Mouse (Mus musculus): ENCODE data around the gene Iqcf3. TPM values are rescaled to one million over a fixed set of nuclear protein-coding genes. Genes with fewer than 3 reads are reported as not detected.

The Iqcf3 gene
- total RNA-seq, 1 experiment from 2014 or later, result not detected

DNA sequence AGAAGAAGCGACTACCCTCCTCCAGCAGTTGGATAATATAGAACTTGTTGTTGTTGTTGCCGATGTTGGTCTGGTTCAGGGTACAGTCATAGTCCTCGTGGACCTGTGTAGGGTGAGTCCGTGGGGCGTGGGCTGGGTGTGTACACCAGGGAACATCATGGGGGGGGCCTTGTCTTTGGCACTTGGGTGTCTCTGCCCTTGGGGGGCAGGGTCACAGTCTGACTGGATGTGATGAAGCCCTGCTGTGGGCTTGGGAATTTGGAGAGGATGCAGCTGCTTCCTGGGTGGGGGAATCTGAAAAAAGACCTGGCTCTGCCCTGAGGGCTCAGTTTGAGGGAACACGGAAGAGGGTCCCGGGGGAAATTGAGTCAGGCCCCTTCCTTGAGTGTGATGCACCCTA, 86.4 kb downstream of the Iqcf3 start:
- no peak for ATAC-seq (ENCODE audit: extremely low read depth, insufficient number of reproducible peaks, low FRiP score, poor library complexity, severe bottlenecking)

DNA sequence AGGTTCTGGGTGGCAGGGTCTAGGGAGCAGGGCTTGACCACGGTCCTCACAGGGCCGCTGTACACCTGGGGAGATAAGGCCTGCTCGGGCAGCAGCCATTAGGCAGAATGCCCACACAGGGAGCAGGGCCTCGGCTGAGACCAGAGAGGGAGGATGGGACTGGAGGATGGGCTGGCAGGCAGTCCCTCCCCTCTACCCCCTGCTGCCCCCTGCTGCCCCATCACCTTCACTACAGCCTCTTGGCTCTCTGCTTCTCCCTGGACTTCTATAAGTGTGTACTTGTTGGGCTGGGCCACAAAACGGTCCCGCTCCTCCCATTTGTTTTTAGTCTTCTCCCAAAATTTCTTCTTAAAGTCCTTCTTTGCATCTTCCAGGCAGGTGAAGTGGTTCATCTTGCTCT, 87.0 kb downstream of the Iqcf3 start:
- ATAC-seq (ENCODE audit: extremely low read depth, insufficient number of reproducible peaks, low FRiP score, poor library complexity, severe bottlenecking), result peak; percentile 23; the same call in 1 of the 2 replicates

DNA sequence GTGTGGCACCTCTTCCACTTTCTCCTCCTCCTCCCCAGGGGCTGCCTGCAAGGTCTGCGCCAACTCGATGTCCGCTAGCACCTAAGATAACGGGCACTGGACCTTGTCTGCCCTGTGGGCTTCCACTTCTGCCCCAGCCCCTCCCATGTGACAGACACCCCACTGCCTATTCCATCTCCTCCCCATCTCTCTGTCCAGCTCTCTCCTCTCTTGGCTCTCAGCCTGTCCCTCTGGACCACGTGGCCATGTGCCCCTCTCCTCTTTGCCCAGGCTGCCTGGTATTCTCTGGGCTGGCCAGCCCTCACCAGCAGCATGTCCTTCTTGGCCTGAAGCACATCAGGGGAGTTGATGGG, 87.7 kb downstream of the Iqcf3 start:
- no peak for ATAC-seq (ENCODE audit: extremely low read depth, insufficient number of reproducible peaks, low FRiP score, poor library complexity, severe bottlenecking)

DNA sequence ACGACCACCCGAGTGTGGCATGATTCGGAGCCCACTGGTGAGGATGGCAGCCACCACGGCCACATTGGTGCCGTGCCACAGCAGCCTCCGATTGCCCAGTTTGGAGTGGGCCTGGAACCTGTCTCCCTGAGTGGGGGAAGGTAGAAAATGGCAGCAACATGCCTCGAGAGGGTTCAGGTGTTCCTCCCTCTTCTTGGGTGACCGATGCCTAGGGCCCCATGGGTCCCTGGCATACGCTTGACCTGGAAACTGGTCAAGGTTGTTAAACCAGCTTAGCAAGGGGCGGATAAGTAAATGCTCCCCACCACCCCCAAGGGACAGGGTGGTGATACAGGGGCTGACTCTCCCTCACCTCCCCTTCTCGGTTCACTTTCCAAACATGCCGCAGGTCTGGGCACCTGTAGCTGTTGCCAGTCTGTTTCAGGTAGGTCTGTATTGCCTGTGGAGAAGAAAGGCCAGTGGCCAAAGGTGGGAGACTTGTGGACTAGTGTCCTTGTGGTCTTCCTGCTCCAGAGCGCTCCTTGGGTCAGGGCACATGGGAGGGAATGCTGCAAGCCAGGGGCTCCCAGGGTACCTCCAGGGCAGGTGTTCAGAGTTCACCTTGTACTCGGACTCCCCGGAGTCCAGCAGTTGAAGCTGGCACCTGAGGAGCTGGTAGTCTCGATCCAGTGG, 88.2 kb downstream of the Iqcf3 start:
- ATAC-seq (ENCODE audit: extremely low read depth, insufficient number of reproducible peaks, low FRiP score, poor library complexity, severe bottlenecking), result no peak

DNA sequence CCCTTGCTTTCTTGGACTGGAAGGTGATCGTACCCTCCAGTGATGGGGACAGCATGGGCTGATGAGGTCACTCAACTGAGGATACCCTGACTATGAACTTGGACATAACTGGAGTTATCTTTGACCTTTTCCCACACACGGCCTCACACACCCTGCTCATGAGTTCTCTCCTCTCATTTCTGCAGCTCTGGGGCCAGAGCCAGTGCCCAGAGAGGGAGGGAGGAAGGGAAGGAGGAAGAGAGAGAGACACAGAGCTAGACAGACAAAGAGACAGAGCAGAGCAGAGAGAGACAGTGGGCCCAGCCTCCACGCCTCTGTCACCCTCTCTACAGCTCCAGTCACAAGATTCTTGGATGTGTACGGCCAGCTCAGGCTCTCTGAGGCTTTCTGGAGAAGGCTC, 89.1 kb downstream of the Iqcf3 start:
- ATAC-seq (ENCODE audit: extremely low read depth, insufficient number of reproducible peaks, low FRiP score, poor library complexity, severe bottlenecking), result no peak

DNA sequence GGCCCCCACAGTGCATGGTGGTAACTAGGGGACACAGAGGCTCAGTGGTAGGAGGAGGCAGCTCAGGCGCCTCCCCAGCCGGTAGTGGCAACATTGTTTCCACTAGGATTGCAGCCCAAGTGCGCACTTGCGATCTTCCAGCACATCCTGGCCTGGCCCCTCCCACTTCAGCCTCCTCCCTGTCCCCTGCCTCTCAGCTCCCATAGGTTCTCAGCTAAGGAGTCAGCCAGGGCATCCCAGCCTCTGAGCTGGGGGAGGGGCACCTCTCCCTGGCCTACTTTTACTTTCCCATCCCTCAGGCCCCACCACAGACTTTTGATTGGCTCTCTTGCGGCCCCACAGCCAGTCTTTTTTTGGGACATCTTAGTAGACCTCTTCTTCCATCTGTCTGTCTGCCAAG, 89.5 kb downstream of the Iqcf3 start:
- ATAC-seq (ENCODE audit: extremely low read depth, insufficient number of reproducible peaks, low FRiP score, poor library complexity, severe bottlenecking), result no peak

DNA sequence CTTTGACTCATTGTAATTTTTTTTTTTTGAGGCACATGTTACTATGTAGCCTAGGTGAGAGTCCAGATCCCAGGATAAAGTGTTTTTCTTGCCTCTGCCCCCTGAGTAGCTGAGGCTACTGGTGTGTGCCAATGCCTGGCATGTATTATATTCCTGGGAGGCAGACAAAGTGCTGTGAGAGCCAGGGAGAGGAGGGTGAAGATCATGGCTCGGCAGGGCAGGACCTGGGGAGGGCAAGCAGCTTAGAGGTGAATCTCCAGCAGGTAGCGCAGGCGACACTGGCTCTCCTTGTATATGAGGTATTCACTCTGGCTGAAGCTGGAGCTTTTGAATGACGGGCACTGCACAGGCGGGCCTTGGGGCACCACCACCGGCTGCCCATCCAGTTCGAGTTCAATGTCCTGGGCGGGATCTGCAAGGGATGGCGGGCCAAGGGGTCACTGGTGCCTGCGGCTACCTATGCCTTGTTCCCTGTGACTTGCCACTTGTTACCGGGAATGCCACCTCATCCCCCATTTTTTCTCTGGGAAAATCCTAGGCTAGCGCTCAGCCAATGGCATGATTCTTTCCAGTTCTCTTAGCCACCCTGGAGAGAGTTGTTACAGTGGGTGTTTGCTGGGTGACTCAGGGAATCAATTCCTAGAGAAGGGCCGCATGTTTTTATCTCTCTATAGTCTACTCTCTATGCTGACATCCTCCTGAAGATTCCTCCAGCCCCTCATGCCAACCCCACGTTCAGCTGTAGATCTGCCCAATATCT, 90.3 kb downstream of the Iqcf3 start:
- ATAC-seq (ENCODE audit: extremely low read depth, insufficient number of reproducible peaks, low FRiP score, poor library complexity, severe bottlenecking), result no peak

DNA sequence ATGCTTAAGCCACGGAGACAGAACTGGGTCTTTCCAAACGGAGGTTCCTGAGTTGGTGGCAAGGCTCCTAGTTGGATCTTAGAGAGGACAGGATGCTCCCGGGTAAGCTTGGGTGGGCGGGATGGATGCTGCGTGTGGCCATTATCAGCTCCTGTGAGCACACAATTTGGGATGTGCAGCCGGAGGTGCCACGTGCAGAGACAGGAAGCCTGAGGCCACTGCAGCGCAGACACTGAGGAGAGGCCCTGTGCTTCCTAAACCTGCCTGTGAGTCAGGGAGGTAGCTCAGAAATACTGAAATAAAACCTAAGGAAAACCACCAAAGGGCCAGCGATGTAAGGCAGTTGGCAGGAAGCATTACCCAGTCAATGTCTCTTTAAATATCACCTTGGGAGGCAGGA, 91.7 kb downstream of the Iqcf3 start:
- no peak for ATAC-seq (ENCODE audit: extremely low read depth, insufficient number of reproducible peaks, low FRiP score, poor library complexity, severe bottlenecking)

DNA sequence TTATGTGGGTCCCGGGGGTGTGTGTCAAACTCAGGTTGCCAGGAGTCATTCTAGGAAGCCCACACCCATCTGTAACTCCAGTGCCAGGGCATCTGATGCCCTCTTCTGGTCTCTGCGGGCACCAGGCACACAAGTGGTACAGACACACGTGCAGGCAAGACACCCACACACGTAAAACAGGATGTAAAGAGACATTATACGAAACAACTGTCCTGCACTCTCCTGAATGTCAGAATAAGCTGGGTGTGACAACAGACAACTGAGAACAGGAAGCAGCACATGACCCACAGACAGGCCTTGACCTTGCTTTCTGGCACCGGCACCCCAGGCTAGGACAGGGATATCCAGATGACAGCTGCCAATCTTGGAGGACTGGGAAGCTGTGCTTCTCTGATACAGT, 92.1 kb downstream of the Iqcf3 start:
- no peak for ATAC-seq (ENCODE audit: extremely low read depth, insufficient number of reproducible peaks, low FRiP score, poor library complexity, severe bottlenecking)

DNA sequence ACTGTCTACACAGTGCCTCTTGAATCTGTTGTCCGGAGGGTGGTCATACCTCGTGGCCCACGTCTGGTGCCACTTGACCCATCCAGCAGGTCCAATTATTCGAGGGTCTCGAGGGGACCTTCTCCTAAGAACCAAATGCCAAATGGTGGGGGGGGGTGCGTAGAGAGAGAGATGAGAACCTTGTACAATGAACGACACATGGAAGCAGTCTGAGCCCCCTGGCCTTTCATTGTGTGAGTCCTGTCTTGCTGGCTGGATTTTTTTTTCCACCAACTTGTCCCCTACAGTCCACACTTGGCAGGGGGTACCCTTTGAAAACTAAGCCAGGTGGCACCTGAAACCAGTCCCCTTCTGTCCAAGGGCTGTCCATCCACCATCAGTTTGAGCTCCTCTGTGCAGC, 93.7 kb downstream of the Iqcf3 start:
- no peak for ATAC-seq (ENCODE audit: extremely low read depth, insufficient number of reproducible peaks, low FRiP score, poor library complexity, severe bottlenecking)

DNA sequence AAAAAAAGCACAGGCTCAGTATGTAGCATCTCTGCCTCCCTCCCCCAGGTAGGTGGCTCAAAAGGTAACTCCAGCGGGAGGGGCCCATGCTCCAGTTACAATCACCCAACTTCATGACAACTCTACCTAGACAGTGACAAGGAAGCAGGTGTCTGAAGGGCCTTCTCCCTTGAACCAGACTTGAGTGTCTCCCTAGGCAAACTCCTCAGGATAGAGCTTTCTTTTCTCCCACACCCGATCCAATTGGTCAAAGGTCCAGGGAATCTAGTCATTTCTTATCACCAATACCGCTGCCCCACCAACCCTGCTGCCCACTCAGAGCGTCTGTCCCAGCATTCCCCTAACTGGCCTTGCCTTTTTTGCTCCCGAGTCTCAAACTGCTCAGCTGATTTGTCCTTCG, 94.7 kb downstream of the Iqcf3 start:
- ATAC-seq (ENCODE audit: extremely low read depth, insufficient number of reproducible peaks, low FRiP score, poor library complexity, severe bottlenecking), result no peak

DNA sequence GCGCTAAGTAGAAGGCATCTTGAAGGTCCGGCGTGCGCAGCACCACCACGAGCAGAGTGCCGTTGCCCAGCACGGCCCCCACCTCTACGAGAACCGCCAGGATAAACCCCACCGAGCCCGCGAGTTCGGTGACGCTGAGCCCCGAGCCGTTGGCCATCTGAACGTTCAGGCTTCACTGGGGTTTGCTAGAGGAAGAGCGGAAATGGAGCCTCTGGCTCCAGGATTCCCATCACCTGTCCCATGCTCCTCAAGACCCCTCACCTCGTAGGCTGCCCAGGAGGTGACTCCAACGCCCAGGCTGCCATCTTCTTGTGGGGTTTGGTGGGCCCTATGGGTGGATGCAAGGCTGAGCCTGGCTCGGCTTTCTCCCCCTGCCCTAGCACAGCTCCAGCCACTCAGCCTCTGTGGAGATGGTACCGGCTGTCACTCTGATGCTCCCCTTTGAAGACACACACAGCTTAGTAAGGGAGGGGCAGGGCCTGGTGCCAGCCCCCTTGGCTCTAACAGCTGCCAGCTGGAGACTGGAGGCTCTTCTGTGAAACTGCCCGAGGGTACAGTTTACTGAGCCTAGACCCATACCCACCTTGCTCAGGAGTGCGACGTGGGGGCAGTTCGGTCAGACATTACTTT, 95.7 kb downstream of the Iqcf3 start, which contains the start of gene Gpr62:
Gpr62 (minus strand) TSS at position 368 of the 630 bp plus-strand sequence.
- no peak for ATAC-seq (ENCODE audit: extremely low read depth, insufficient number of reproducible peaks, low FRiP score, poor library complexity, severe bottlenecking)

DNA sequence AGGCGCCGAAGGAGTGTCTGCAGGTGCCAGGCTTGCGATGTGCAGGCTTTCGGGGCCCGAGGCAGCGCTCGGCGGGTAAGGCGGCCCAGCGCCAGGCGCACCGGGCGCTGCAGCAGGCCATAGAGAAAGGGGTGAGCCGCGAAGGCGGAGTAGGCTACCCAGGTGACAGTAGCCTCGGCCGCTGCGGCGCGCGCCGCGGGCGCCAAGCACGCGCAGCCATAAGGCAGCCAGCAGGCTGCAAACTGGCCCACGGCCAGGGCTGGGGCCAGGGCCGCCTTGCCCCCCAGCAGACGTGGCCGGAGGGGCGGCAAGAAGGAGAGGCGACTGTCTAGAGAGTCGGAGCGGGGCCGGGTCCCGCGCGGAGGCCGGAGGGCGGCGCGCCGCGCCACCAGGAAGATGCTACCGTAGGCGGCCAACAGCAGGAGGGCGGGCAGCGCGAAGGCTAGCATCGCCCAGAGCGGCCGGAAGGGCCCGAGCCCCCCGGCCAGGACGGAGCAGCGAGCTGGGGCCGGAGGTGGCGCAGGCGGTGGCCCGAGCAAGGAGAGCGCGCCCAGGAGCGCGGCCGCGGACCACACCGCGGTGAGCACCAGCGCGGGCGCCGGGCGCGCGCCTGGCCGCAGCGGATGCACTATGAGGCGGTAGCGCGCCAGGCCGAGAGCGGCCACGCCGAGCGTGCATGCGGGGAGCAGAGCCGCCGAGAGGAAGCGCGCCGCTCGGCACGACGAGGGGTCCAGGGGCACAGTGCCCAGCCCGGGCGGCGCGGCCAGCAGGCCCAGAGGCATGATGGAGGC, 96.5 kb downstream of the Iqcf3 start:
- ATAC-seq (ENCODE audit: extremely low read depth, insufficient number of reproducible peaks, low FRiP score, poor library complexity, severe bottlenecking), result no peak

DNA sequence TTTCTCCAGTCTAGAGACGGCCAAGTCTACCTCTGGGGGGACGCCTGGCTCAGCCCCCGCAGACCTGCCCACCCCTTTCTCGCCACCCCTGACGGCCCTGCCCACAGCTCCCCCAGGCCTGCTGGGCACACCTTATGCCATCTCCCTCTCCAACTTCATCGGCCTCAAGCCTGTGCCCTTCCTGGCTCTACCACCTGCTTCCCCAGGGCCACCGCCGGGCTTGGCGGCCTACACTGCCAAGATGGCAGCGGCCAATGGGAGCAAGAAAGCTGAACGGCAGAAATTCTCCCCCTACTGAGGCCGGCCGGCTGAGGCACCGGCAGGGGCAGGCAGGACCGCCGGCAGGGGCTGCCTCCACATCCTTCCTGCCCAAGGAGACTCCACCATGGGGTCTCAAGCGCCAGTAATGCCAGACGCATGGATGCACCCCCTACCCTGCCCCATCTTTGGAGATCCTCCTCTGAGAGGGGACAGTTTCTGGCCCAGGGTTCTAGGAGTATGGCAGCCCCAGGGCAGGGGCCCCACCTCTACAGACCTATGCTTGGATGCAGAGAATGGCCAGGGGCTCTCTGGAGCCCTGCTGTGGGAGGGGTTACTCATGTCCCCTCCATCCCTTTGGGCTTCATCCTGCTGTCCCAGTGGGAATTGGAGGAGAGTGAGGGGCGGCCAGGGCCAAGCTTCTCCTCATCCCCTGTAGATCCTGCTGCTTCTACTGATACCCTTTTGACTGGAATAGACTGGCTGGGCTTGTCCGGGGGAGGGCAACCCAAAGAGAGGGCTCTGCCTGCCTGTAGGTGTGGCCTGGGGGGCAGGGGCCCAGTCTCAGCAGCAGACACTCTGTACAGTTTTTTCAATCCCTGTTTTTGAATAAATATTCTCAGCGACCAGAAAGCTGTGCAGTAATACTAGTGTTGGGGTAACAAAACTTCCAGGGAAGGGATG, 98.0 kb downstream of the Iqcf3 start:
- no peak for ATAC-seq (ENCODE audit: extremely low read depth, insufficient number of reproducible peaks, low FRiP score, poor library complexity, severe bottlenecking)

DNA sequence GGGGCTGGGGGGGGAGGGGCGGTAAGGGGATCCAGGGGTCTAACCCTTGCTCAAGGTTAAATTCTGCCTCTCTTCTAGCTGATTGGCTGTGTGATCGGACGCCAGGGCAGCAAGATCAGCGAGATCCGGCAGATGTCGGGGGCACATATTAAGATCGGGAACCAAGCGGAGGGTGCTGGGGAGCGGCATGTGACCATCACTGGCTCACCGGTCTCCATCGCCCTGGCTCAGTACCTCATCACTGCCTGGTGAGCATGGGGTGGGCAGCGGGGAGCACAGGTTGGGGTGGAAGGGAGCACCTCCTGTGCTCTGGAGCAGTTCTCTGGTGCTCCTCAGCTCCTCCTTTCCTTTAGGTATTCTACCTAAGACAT, 99.0 kb downstream of the Iqcf3 start:
- ATAC-seq (ENCODE audit: extremely low read depth, insufficient number of reproducible peaks, low FRiP score, poor library complexity, severe bottlenecking), result no peak

DNA sequence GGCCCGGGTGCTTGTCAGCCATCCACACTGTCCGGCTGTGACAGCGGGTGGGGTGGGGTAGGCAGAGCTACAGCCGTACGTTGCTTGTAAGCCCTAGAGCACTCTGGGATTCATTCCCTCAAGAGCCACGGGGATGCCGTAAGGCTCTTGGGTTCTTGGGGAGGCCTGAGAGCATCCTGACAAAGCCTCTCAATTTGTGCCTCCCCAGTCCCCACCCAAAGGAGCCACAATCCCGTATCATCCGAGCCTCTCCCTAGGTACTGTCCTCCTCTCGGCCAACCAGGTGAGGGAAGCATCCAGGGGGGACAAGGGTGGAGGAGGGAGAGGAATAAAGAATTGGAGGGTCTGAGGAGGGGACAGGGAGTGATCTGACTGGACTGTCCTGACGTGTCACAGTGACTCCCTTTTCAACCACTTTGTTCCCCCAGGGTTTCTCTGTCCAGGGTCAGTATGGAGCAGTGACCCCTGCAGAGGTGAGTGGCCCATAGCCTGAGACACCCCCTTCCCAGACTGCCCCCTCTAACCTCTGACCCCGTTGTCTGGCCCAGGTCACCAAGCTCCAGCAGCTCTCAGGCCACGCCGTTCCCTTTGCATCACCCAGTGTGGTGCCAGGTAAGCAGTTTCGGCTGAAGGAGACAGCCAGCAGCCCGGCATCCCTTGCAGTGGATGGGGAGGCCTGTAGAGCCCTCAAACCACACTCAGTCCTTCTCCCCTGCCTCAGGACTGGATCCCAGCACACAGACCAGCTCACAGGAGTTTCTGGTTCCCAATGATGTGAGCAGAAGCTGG, 99.6 kb downstream of the Iqcf3 start:
- ATAC-seq (ENCODE audit: extremely low read depth, insufficient number of reproducible peaks, low FRiP score, poor library complexity, severe bottlenecking), result no peak

DNA sequence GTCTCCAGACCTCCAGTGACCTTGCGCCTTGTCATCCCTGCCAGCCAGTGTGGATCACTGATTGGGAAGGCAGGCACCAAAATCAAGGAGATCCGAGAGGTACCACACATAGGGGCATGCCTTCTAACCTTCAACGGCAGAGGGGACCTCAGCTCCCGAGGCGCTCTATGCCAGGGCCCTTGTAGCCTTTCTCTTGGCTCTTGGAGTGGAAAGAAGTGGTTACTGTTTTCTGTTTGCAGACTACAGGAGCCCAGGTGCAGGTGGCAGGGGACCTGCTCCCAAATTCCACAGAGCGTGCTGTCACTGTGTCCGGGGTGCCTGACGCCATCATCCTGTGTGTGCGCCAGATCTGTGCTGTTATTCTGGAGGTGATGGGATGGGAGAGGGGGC, 100.4 kb downstream of the Iqcf3 start:
- no peak for ATAC-seq (ENCODE audit: extremely low read depth, insufficient number of reproducible peaks, low FRiP score, poor library complexity, severe bottlenecking)

Data from neutrophil, adult 5-6 weeks (primary cell).